Mouse (Mus musculus): ENCODE measurements at regions not wholly inside any gene's neighbourhood (a gene's known extent, or its start where the extent isn't known, plus 50 kb on each side); places are given as distances from the start of the nearest gene placed in this dataset.

GRCm38 (mm10) chr5:10767469-10767868 is 180.1 kb upstream of the Gm8871 start:
- TF ChIP-seq CTCF (IDR thresholded peaks at IDR 0.05; ENCODE audit: borderline replicate concordance, extremely low read depth, insufficient read depth, insufficient read length) (no peak), POLR2A (IDR thresholded peaks at IDR 0.05; ENCODE audit: borderline replicate concordance, extremely low read depth, insufficient read depth, insufficient read length, poor library complexity, severe bottlenecking) (no peak)

All from brain, embryonic 14.5 days (tissue).